ENCODE assay signal across 7 mouse cellular contexts in the genomic region with DNA sequence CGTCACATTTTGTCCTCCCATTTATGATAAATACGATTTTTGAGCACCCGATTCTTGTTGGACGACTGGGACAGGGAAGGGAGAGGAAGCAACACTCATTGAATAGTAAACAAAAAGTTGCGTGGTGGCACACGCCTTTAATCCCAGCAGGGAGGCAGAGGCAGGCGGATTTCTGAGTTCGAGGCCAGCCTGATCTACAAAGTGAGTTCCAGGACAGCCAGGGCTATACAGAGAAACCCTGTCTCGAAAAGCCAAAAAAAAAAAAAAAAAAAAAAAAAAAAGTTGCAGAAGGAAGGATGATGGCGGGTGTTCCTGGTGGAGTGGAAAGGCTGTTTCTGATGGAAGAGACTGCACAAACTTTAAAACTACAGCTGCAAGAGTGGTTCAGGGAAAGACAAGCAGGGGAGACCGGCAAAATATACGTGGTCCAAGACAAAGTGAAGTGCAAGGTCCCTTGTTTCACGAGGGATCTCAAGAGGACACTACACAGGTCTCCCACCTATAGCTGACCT. TPM values are rescaled to one million over a fixed set of nuclear protein-coding genes. Genes with fewer than 3 reads are reported as not detected.
DNase-seq lines count a peak whose midpoint lies in the region; ATAC-seq lines count a peak whose summit lies in the region.

No protein-coding gene starts in this region.

- DNase-seq in lung, postnatal 4 days = no peak
- DNase-seq in forebrain, embryonic 11.5 days (ENCODE audit: low spot score) = no peak
- DNase-seq in layer of hippocampus, adult 8-10 months (ENCODE audit: low spot score in 2 of 2) = no peak
- DNase-seq in ovary, adult 18-20 months (ENCODE audit: low spot score) = no peak

- H3K4me3 ChIP-seq in lung, embryonic 16.5 days (ENCODE audit: low read length) = peak overlapping the region; percentile 38
- no peak overlapping the region; the same call in 1 of the 2 replicates for H3K4me3 ChIP-seq in forebrain, embryonic 11.5 days (ENCODE audit: low read depth, low read length)
- H3K4me3 ChIP-seq in limb, embryonic 15.5 days = peak overlapping the region; percentile 82
- H3K4me3 ChIP-seq in stomach, embryonic 15.5 days (replicated peaks) = peak overlapping the region; percentile 33

- no peaks in the 10 kb centered on the region for H3K9me3 ChIP-seq in lung, embryonic 16.5 days (ENCODE audit: control insufficient read depth, low read length)
- no peaks in the 10 kb centered on the region for H3K9me3 ChIP-seq in forebrain, embryonic 11.5 days (ENCODE audit: control insufficient read depth, low read length)
- H3K9me3 ChIP-seq in limb, embryonic 15.5 days = no peaks in the 10 kb centered on the region
- H3K9me3 ChIP-seq in stomach, embryonic 15.5 days = no peaks in the 10 kb centered on the region

- no peak overlapping the region for H3K27ac ChIP-seq in lung, embryonic 16.5 days (ENCODE audit: low read length)
- no peak overlapping the region for H3K27ac ChIP-seq in forebrain, embryonic 11.5 days (ENCODE audit: low read depth, low read length)
- H3K27ac ChIP-seq in limb, embryonic 15.5 days = peak overlapping the region; percentile 38; the same call in 1 of the 2 replicates
- peak overlapping the region; percentile 54; the same call in 1 of the 2 replicates for H3K27ac ChIP-seq in stomach, embryonic 15.5 days

- H3K4me1 ChIP-seq in lung, embryonic 16.5 days (replicated peaks; ENCODE audit: control insufficient read depth, insufficient read depth, low read length) = peaks cover 11% of the 10 kb centered on the region
- H3K4me1 ChIP-seq in forebrain, embryonic 11.5 days (replicated peaks; ENCODE audit: control insufficient read depth, insufficient read depth, low read length) = peaks cover 5% of the 10 kb centered on the region
- H3K4me1 ChIP-seq in limb, embryonic 15.5 days = peaks cover 16% of the 10 kb centered on the region
- H3K4me1 ChIP-seq in stomach, embryonic 15.5 days = 0 out of 2 replicates have a peak, but pooled peaks cover 5% of the 10 kb centered on the region

- peak; percentile 13 for ATAC-seq in lung, embryonic 16.5 days (ENCODE audit: low read depth)
- peak; percentile 1; the same call in 1 of the 2 replicates for ATAC-seq in forebrain, embryonic 11.5 days (replicated peaks; ENCODE audit: low FRiP score)
- peak; percentile 1; the same call in 1 of the 2 replicates for ATAC-seq in limb, embryonic 15.5 days (ENCODE audit: insufficient number of reproducible peaks, low FRiP score, low TSS enrichment, low read depth)
- ATAC-seq in stomach, embryonic 15.5 days (ENCODE audit: insufficient read depth, low FRiP score, low read depth) = peak; percentile 4; the same call in 1 of the 2 replicates

- peak overlapping the region; percentile 52 for H3K4me2 ChIP-seq in lung, embryonic 16.5 days (ENCODE audit: low read depth, low read length)
- peak overlapping the region; percentile 41; the same call in 1 of the 2 replicates for H3K4me2 ChIP-seq in forebrain, embryonic 11.5 days (ENCODE audit: low read depth, low read length, severe bottlenecking)
- peak overlapping the region; percentile 57 for H3K4me2 ChIP-seq in limb, embryonic 15.5 days
- peak overlapping the region; percentile 46 for H3K4me2 ChIP-seq in stomach, embryonic 15.5 days

- no peaks in the 10 kb centered on the region for H3K27me3 ChIP-seq in lung, embryonic 16.5 days (ENCODE audit: control insufficient read depth, insufficient read depth, low read depth, low read length)
- no peaks in the 10 kb centered on the region for H3K27me3 ChIP-seq in forebrain, embryonic 11.5 days (ENCODE audit: control insufficient read depth, insufficient read depth, low read length)
- H3K27me3 ChIP-seq in limb, embryonic 15.5 days = 0 out of 2 replicates have a peak, but pooled peaks cover 3% of the 10 kb centered on the region
- no peaks in the 10 kb centered on the region for H3K27me3 ChIP-seq in stomach, embryonic 15.5 days (replicated peaks)

- H3K36me3 ChIP-seq in lung, embryonic 16.5 days (ENCODE audit: control insufficient read depth, insufficient read depth, low read length) = no peaks in the 10 kb centered on the region
- no peaks in the 10 kb centered on the region; the same call in 1 of the 2 replicates for H3K36me3 ChIP-seq in forebrain, embryonic 11.5 days (ENCODE audit: control insufficient read depth, insufficient read depth, low read length)
- H3K36me3 ChIP-seq in limb, embryonic 15.5 days = peaks cover 4% of the 10 kb centered on the region
- H3K36me3 ChIP-seq in stomach, embryonic 15.5 days = 0 out of 2 replicates have a peak, but pooled peaks cover 2% of the 10 kb centered on the region

- H3K9ac ChIP-seq in lung, embryonic 16.5 days (ENCODE audit: low read length) = no peak overlapping the region
- H3K9ac ChIP-seq in forebrain, embryonic 11.5 days (ENCODE audit: low read length) = no peak overlapping the region
- H3K9ac ChIP-seq in limb, embryonic 15.5 days = no peak overlapping the region
- no peak overlapping the region for H3K9ac ChIP-seq in stomach, embryonic 15.5 days

- WGBS in lung, embryonic 16.5 days = 25% methylated on average over 12 of the region's 13 CpGs
- WGBS in forebrain, embryonic 11.5 days = 34% methylated on average over 12 of the region's 13 CpGs
- 32% methylated on average over 13 of the region's 13 CpGs for WGBS in limb, embryonic 15.5 days
- WGBS in stomach, embryonic 15.5 days = 27% methylated on average over 13 of the region's 13 CpGs

RNA-seq across cellular contexts. Expression of a gene that starts 0.6 kb away (rescaled TPM):
- polyA plus RNA-seq in lung, embryonic 16.5 days (2015; fragmentation: Nextera tagmentation; extraction: Ambion mirVana) = 67.5 and 70.6 TPM in 2 replicates
- polyA plus RNA-seq in forebrain, embryonic 11.5 days (2014; fragmentation: Nextera tagmentation; extraction: Ambion mirVana) = 83.4 and 94.0 TPM in 2 replicates
- polyA plus RNA-seq in limb, embryonic 15.5 days (2015; fragmentation: Nextera tagmentation; extraction: Ambion mirVana) = 76.2 and 87.4 TPM in 2 replicates
- polyA plus RNA-seq in stomach, embryonic 15.5 days (2015; fragmentation: Nextera tagmentation; extraction: Ambion mirVana) = 67.2 and 76.5 TPM in 2 replicates
- 10 to 100 TPM; 33.9 to 49.1 (median 44.8) TPM for total RNA-seq in layer of hippocampus, adult 8-10 months (2022)

RNA-seq across cellular contexts. Expression of a gene that starts 11.0 kb away (rescaled TPM):
- polyA plus RNA-seq in lung, embryonic 16.5 days (2015; fragmentation: Nextera tagmentation; extraction: Ambion mirVana) = 50.5 and 60.2 TPM in 2 replicates
- polyA plus RNA-seq in forebrain, embryonic 11.5 days (2014; fragmentation: Nextera tagmentation; extraction: Ambion mirVana) = 0.25 and 0.29 TPM in 2 replicates
- polyA plus RNA-seq in limb, embryonic 15.5 days (2015; fragmentation: Nextera tagmentation; extraction: Ambion mirVana) = 3.4 and 3.6 TPM in 2 replicates
- 55.2 and 65.6 TPM in 2 replicates for polyA plus RNA-seq in stomach, embryonic 15.5 days (2015; fragmentation: Nextera tagmentation; extraction: Ambion mirVana)
- total RNA-seq in layer of hippocampus, adult 8-10 months (2022) = not detected

RNA-seq across cellular contexts. Expression of a gene that starts 26.8 kb away (rescaled TPM):
- 28.1 and 35.4 TPM in 2 replicates for polyA plus RNA-seq in lung, embryonic 16.5 days (2015; fragmentation: Nextera tagmentation; extraction: Ambion mirVana)
- polyA plus RNA-seq in forebrain, embryonic 11.5 days (2014; fragmentation: Nextera tagmentation; extraction: Ambion mirVana) = 24.8 and 28.8 TPM in 2 replicates
- 33.6 and 37.6 TPM in 2 replicates for polyA plus RNA-seq in limb, embryonic 15.5 days (2015; fragmentation: Nextera tagmentation; extraction: Ambion mirVana)
- polyA plus RNA-seq in stomach, embryonic 15.5 days (2015; fragmentation: Nextera tagmentation; extraction: Ambion mirVana) = 63.6 and 85.7 TPM in 2 replicates
- total RNA-seq in layer of hippocampus, adult 8-10 months (2022) = 10 to 100 TPM; 38.1 to 41.5 (median 39.6) TPM

Comparison
In these comparisons a context has a peak if more than half of its experiments do, and no peak if none do; other contexts are left out.
1. H3K27ac ChIP-seq: peak in limb, embryonic 15.5 days (single experiment) and stomach, embryonic 15.5 days (single experiment); none in lung, embryonic 16.5 days (single experiment) and forebrain, embryonic 11.5 days (single experiment).
2. RNA of a gene that starts 11.0 kb away (polyA plus RNA-seq): 55.2 to 65.6 TPM in stomach, embryonic 15.5 days and 50.5 to 60.2 TPM in lung, embryonic 16.5 days; 3.4 to 3.6 TPM in limb, embryonic 15.5 days and 0.25 to 0.29 TPM in forebrain, embryonic 11.5 days; every median in the first group is over 10 times any median in the second.
3. Peak in every context shown above with its lines, with median percentiles within 50 percentile points of each other: ATAC-seq and H3K4me2 ChIP-seq.